Mouse (Mus musculus) intestine, embryonic 14.5 days (tissue): Measurements from ENCODE around the gene Cfap99. TPM values are rescaled to one million over a fixed set of nuclear protein-coding genes. Genes with fewer than 3 reads are reported as not detected.
A peak's percentile ranks its signal among the peaks of the same experiment; 100 is the strongest.

Experiments
- ATAC-seq: fragments of 200-750 bp; cut with Nextera tagmentation; replicated peaks from 2 replicates; pipeline ENCODE4 v1.8.0; 2017; ENCODE audit warnings: low read depth, moderate number of reproducible peaks, moderate TSS enrichment, moderate library complexity; ENCODE audit not compliant: low FRiP score, low TSS enrichment
- DNase-seq: peaks from one replicate; pipeline ENCODE4 v3.0.0-alpha.2; 2018; ENCODE audit warnings: low spot score
- H3K27ac ChIP-seq: fragments of 300-500 bp; sonication (generic); 2 replicates; pipeline ENCODE4 v1.5.1; 2014; ENCODE audit warnings: low read depth, mild to moderate bottlenecking, control low read depth
- H3K27me3 ChIP-seq: fragments of 300-500 bp; sonication (generic); replicated peaks from 2 replicates; pipeline ENCODE4 v1.6.1; 2014; ENCODE audit warnings: low read length, control low read depth; ENCODE audit not compliant: control insufficient read depth, insufficient read depth
- H3K36me3 ChIP-seq: fragments of 300-500 bp; sonication (generic); 2 replicates; pipeline ENCODE4 v1.6.1; 2014; ENCODE audit warnings: low read length, control low read depth; ENCODE audit not compliant: control insufficient read depth, insufficient read depth
- H3K4me1 ChIP-seq: fragments of 300-500 bp; sonication (generic); replicated peaks from 2 replicates; pipeline ENCODE4 v1.6.1; 2014; ENCODE audit warnings: low read length, control low read depth, mixed read lengths; ENCODE audit not compliant: control insufficient read depth, insufficient read depth
- H3K4me2 ChIP-seq: fragments of 300-500 bp; sonication (generic); 2 replicates; pipeline ENCODE4 v1.6.1; 2014; ENCODE audit warnings: low read length
- H3K4me3 ChIP-seq: fragments of 300-500 bp; sonication (generic); 2 replicates; pipeline ENCODE4 v1.5.1; 2014; ENCODE audit warnings: low read depth, low read length, control low read depth, mixed read lengths
- H3K9ac ChIP-seq: fragments of 300-500 bp; sonication (generic); 2 replicates; pipeline ENCODE4 v1.6.1; 2014; ENCODE audit warnings: mild to moderate bottlenecking, low read length
- H3K9me3 ChIP-seq: fragments of 300-500 bp; sonication (generic); 2 replicates; pipeline ENCODE4 v1.6.1; 2016; ENCODE audit warnings: low read length, control low read depth; ENCODE audit not compliant: control insufficient read depth
- WGBS: fragments of 180-500 bp; shearing (Covaris S2); extraction: QIAGEN DNeasy Blood & Tissue Kit; methylation state at CpG from one replicate; pipeline ENCODE4 v1.1.7; 2014; 5-methylcytosine and 5-hydroxymethylcytosine counted together
- polyA plus RNA-seq: library from polyadenylated mRNA; unstranded; fragments of >200 nt; fragmentation: Nextera tagmentation; extraction: Ambion mirVana; gene quantifications from 2 replicates; pipeline ENCODE4 v1.2.1, GENCODE M21; 2014

Cfap99 gene
- not detected in 2 replicates for polyA plus RNA-seq

DNA sequence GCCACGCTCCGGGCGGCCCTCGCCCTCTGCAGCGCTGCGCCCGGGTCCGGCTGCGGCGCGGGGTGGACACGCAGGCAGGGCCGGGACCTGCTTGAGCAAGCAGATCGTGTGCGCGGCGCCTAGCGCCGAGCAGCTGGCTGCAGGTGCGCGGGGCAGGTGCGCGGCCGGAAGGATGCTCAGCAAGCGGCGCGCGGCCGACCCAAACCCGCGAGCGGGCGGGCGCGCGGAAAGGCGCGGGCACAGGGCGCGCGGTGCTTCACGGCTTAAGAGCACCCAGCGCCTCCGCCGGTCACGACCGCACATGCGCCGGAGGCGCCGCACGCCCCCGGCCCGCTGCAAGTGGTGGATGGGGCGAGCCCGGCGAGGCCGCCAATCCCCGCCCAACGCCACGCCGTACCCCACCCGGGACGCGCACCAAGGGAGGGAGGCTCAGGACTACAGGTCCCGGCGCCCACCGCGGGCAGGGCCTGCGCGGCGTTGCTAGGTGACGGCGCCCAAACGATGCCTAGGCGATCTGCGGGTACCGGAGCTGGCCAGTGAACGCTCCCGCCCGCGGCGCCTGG lies at the start of gene Cfap99, which contains the start of gene Zfyve28:
Gene Cfap99 (plus strand): TSS at position 447 of the 563 bp plus-strand sequence.
Gene Zfyve28 (minus strand): TSS at position 296 of the 563 bp plus-strand sequence.
- peak within 1 kb of the TSS; percentile 90 for H3K4me2 ChIP-seq
- H3K9me3 ChIP-seq: no peaks in the 10 kb centered on the region
- WGBS: under 1% methylated on average over 79 of the region's 83 CpGs
- peak within 1 kb of the TSS; percentile 59 for H3K4me3 ChIP-seq
- peaks cover 54% of the 10 kb centered on the region for H3K27me3 ChIP-seq
- peak; percentile 85 for DNase-seq
- ATAC-seq: peak; percentile 93
- H3K4me1 ChIP-seq: peaks cover 6% of the 10 kb centered on the region; the same call in 1 of the 2 replicates
- H3K9ac ChIP-seq: no peak within 1 kb of the TSS
- H3K36me3 ChIP-seq: no peaks in the 10 kb centered on the region
- H3K27ac ChIP-seq: no peak within 1 kb of the TSS

DNA sequence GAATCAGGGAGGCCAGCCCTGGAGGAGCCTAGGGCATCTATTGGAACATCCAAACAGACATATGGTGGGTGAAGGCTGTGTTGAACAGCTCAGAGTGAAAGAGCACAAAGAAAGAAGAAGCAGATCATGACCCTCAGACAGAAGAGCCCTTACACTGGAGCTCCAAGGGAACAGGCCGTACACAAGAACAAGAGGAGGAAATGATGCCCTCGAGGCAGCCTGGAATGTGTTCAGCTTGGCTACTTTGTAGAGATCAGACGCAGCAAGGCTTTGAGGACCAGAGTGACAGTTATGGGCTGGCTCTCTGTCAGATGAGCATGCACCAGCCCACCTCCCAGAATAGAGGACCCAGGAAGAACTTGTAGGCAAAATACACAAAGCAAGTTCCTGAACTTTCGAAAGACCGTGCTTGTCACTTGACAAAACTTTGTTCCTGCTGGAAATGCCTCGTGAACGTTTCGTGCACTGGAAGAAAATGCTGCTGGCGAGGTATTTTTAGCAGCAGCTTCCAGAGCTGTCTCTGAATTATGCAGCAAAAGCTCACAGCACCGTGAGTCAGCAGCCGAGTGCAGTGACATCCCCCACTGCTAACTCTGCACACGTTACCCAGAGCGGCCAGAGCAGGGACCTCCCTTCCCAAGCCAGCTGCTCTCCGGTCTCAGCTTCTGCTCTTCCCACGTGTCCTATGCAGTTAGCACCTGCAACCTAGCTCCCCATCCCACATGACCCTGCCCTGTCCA lies 46.0 kb upstream of the Cfap99 start:
- H3K4me3 ChIP-seq: no peak overlapping the region
- no peaks in the 10 kb centered on the region for H3K36me3 ChIP-seq
- no peak overlapping the region for H3K9ac ChIP-seq
- 0 out of 2 replicates have a peak, but pooled peaks cover 2% of the 10 kb centered on the region for H3K4me1 ChIP-seq
- H3K27me3 ChIP-seq: no peaks in the 10 kb centered on the region
- H3K27ac ChIP-seq: no peak overlapping the region
- 20% methylated on average over 15 of the region's 15 CpGs for WGBS
- ATAC-seq (no peak), DNase-seq (peak; percentile 57)
- peak overlapping the region; percentile 24 for H3K4me2 ChIP-seq
- no peaks in the 10 kb centered on the region for H3K9me3 ChIP-seq

DNA sequence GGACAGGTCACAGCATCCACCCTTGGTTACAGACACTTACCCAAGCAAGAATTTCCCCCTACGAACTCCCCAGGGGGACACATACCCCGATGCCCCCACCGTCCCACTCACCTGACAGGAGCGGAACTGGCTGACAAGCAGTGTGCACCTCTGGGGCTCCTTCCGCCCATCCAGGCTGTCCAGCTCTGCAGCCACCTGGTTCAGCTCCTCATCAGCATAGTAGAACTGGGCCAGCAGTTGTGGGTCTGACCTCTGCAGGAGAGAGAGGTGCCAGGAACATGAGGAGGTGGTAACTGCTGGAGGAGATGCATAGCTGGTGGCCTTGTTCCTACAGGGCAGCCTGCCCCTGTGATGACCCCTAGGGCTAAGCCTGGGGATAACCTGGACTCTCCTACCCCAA lies 45.3 kb upstream of the Cfap99 start:
- DNase-seq: no peak
- Histone ChIP-seq H3K4me2 (no peak overlapping the region), H3K4me3 (no peak overlapping the region), H3K36me3 (no peaks in the 10 kb centered on the region), H3K9me3 (no peaks in the 10 kb centered on the region), H3K27ac (no peak overlapping the region), H3K9ac (no peak overlapping the region), H3K4me1 (0 out of 2 replicates have a peak, but pooled peaks cover 2% of the 10 kb centered on the region), H3K27me3 (no peaks in the 10 kb centered on the region)
- 91% methylated on average over 5 of the region's 5 CpGs for WGBS
- no peak for ATAC-seq

DNA sequence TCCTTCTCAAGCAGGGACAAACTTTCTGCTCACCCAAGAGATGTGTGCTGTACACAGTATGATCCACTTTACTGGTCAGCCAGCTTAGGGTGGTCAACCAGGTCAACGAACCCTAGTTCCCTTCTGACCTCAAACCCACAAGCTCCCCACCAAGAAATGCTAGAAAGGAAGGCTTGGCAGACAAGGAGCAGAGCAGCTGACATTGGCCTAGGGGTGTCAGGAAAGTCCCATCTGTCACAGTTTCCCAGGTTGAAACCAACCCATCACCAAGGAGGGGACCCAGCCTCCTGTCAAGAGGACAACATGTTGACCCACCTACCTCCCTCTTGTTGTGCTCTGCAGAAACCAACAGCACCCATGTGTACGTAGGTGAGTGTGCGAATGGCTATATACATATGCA lies 42.0 kb upstream of the Cfap99 start:
- H3K9me3 ChIP-seq: no peaks in the 10 kb centered on the region
- H3K27ac ChIP-seq: no peak overlapping the region
- no peaks in the 10 kb centered on the region for H3K27me3 ChIP-seq
- H3K36me3 ChIP-seq: no peaks in the 10 kb centered on the region
- 93% methylated on average over 3 of the region's 3 CpGs for WGBS
- H3K9ac ChIP-seq: no peak overlapping the region
- H3K4me1 ChIP-seq: peaks cover 10% of the 10 kb centered on the region
- no peak overlapping the region for H3K4me2 ChIP-seq
- no peak for ATAC-seq
- H3K4me3 ChIP-seq: no peak overlapping the region
- no peak for DNase-seq

DNA sequence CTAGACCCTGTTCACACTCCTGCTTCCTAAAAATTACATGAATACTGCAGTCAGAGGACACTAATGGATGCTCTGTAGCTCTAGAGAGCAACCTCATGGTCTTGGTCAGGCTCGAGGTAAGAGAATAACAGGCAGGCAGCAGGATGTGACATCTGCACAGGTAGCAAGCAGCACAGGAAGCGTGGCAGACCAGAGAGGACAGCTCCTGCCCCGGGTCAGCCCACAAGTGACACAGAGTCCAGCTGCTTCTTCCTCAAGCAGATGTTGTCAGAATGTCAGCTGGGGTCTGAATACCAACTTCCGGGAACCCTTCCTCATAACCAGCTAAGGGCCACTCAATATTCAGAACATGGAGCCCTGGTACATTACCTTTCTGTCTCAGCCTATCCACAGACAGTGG lies 39.3 kb upstream of the Cfap99 start:
- 79% methylated on average over 4 of the region's 4 CpGs for WGBS
- Histone ChIP-seq H3K9ac (no peak overlapping the region), H3K36me3 (no peaks in the 10 kb centered on the region), H3K4me3 (no peak overlapping the region), H3K27ac (no peak overlapping the region), H3K4me1 (peaks cover 24% of the 10 kb centered on the region), H3K9me3 (no peaks in the 10 kb centered on the region), H3K27me3 (no peaks in the 10 kb centered on the region), H3K4me2 (no peak overlapping the region)
- no peak for DNase-seq
- no peak for ATAC-seq

DNA sequence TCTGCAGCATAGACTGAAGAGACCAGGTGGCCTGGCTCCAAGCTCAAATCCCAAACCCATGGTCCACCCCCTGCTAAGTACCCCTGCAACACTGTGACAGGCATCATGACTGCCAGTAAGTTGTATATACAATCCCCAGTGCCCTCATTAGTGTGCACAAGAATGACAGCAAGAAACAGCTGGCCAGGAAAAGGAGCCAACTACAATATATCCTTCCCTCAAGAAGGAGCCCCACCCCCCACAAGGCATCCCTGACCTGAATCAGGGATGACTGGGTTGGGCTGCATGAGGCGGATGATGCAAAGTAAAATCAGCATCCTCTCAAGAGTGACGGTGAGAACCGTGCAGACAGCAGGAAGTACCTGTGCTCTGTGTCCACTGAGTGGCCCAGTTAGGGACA lies 38.3 kb upstream of the Cfap99 start:
- H3K9ac ChIP-seq: no peak overlapping the region
- DNase-seq: no peak
- 65% methylated on average over 3 of the region's 3 CpGs for WGBS

DNA sequence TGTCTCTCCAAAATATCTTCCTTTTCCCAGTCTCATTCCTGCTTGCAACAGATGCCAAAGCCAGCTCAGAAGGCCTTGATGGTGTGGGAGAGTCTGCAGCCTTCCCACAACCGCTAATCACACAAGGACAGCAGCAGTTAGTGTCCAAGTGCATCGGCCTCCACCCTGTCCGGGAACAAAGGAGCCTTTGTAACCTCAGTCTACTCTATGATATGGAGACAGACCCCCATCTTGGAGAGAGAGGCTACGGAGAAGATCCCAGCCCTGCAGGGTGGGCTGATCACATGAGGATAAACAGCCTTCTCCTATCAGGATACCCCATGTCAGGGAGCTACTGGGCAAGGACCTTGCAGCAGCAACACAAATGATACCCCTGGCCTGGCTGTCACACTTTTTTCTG lies 36.6 kb upstream of the Cfap99 start:
- Histone ChIP-seq H3K27ac (no peak overlapping the region), H3K9me3 (no peaks in the 10 kb centered on the region), H3K9ac (no peak overlapping the region), H3K27me3 (no peaks in the 10 kb centered on the region), H3K4me2 (no peak overlapping the region), H3K4me1 (peaks cover 24% of the 10 kb centered on the region), H3K36me3 (no peaks in the 10 kb centered on the region), H3K4me3 (no peak overlapping the region)
- no peak for DNase-seq
- 36% methylated on average over 4 of the region's 4 CpGs for WGBS
- ATAC-seq: 0 out of 2 replicates have a peak, but pooled peaks have one; percentile 54

More for the DNA sequence above, 38.3 kb upstream of the Cfap99 start:
- Histone ChIP-seq H3K4me2 (no peak overlapping the region), H3K27ac (no peak overlapping the region), H3K36me3 (no peaks in the 10 kb centered on the region), H3K4me3 (no peak overlapping the region), H3K9me3 (no peaks in the 10 kb centered on the region), H3K27me3 (no peaks in the 10 kb centered on the region), H3K4me1 (peaks cover 24% of the 10 kb centered on the region)
- no peak for ATAC-seq

DNA sequence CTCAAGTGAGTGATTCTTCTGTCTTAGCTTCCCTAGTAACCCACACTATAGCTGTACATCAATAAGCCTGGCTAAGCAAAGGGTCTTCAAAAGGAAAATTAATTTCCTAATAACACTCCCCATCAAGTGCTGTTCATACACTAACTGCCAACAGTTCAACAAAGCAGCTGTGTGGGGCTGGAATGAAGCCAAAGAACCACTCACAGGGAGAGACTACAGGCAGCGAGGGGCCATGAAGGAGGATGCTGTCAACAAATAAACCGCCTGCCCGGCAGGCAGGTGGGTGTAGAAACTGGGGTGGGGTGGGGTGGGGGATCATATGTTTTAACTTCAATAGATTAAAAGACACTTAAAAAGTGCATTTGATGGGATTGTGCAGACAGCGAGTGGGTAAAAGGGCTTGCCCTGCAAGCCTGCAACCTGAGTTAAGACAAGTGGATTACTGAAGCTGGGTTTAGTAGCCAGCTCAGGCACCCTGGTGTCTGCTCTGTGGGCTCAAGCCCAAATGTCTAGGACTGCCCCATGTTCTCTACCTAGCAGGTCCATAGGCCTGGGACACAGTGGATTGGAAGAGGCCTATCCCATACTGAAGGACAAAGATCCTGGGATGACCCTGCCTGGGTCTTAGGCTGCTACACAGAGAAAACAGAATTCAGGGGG lies 36.0 kb upstream of the Cfap99 start:
- DNase-seq (peak; percentile 78), ATAC-seq (0 out of 2 replicates have a peak, but pooled peaks have one; percentile 54)
- H3K9me3 ChIP-seq: no peaks in the 10 kb centered on the region
- H3K4me1 ChIP-seq: peaks cover 24% of the 10 kb centered on the region
- H3K36me3 ChIP-seq: no peaks in the 10 kb centered on the region
- H3K27me3 ChIP-seq: no peaks in the 10 kb centered on the region
- no peak overlapping the region for H3K9ac ChIP-seq
- 24% methylated on average over 4 of the region's 4 CpGs for WGBS
- H3K4me2 ChIP-seq: no peak overlapping the region
- H3K27ac ChIP-seq: no peak overlapping the region; the same call in 1 of the 2 replicates
- H3K4me3 ChIP-seq: no peak overlapping the region
